Mouse (Mus musculus): ENCODE data around the gene Crygb.

GRCm38 (mm10) chr1:65041837-65042236 lies 40.3 kb downstream of the Crygb start:
- no peak for TF ChIP-seq CTCF (IDR thresholded peaks at IDR 0.05)
- no peak for TF ChIP-seq EP300 (IDR thresholded peaks at IDR 0.05)

Measured in lung, postnatal 0 days (tissue).